Mouse (Mus musculus): ENCODE data around the gene Uspl1. TPM values are rescaled to one million over a fixed set of nuclear protein-coding genes. Genes with fewer than 3 reads are reported as not detected.

The Uspl1 gene
- polyA plus RNA-seq, 1 experiment from 2014 or later = 51.7 TPM

DNA sequence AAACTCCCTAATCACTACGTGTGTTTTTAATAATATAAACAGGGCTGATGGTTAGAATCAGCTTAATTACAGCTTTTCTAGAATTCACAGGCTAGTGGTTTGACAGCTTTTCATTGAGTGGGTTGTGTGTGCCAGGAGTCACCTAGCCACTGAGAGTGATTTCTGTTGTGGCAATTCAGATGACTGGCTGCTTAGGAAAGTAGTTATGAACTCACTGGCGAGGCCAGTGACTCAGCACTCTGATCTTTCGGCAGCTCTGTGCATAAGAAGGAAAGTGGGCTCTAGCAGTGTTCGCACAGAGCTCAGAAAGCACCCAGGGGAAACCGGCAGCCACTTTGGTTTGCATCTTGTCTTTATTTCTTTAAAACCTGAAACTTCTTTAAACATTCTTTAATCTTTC, 18.8 kb downstream of the Uspl1 start:
- Histone ChIP-seq H3K27me3 (no peaks in the 10 kb centered on the region), H3K9ac (replicated peaks) (no peak overlapping the region), H3K9me3 (no peaks in the 10 kb centered on the region), H3K4me3 (no peak overlapping the region), H3K4me1 (no peaks in the 10 kb centered on the region), H3K4me2 (replicated peaks) (no peak overlapping the region), H3K36me3 (peaks cover 58% of the 10 kb centered on the region), H3K27ac (replicated peaks) (no peak overlapping the region)
- 76% methylated on average over 5 of the region's 5 CpGs for WGBS
- ATAC-seq (replicated peaks) = no peak

- no peaks in the 10 kb centered on the region for H3K4me1 ChIP-seq
- peaks cover 57% of the 10 kb centered on the region for H3K36me3 ChIP-seq
- ATAC-seq (replicated peaks) = no peak
- no peak overlapping the region for H3K4me2 ChIP-seq (replicated peaks)
- H3K4me3 ChIP-seq = no peak overlapping the region
- H3K27me3 ChIP-seq = no peaks in the 10 kb centered on the region
- no peak overlapping the region for H3K9ac ChIP-seq (replicated peaks)
- WGBS = 94% methylated on average over 4 of the region's 4 CpGs
- H3K27ac ChIP-seq (replicated peaks) = no peak overlapping the region
- no peaks in the 10 kb centered on the region for H3K9me3 ChIP-seq
Measured at GRCm38 (mm10) chr5:149203796-149204375, 19.7 kb downstream of the Uspl1 start.

- H3K4me2 ChIP-seq (replicated peaks) = no peak overlapping the region
- no peak overlapping the region for H3K27ac ChIP-seq (replicated peaks)
- H3K36me3 ChIP-seq = peaks cover 53% of the 10 kb centered on the region
- no peaks in the 10 kb centered on the region for H3K27me3 ChIP-seq
- no peaks in the 10 kb centered on the region for H3K4me1 ChIP-seq
- H3K4me3 ChIP-seq = no peak overlapping the region
- ATAC-seq (replicated peaks) = no peak
- no peak overlapping the region for H3K9ac ChIP-seq (replicated peaks)
- no peaks in the 10 kb centered on the region for H3K9me3 ChIP-seq
- WGBS = 94% methylated on average over 7 of the region's 7 CpGs
Measured at GRCm38 (mm10) chr5:149204822-149205221, 20.7 kb downstream of the Uspl1 start.

DNA sequence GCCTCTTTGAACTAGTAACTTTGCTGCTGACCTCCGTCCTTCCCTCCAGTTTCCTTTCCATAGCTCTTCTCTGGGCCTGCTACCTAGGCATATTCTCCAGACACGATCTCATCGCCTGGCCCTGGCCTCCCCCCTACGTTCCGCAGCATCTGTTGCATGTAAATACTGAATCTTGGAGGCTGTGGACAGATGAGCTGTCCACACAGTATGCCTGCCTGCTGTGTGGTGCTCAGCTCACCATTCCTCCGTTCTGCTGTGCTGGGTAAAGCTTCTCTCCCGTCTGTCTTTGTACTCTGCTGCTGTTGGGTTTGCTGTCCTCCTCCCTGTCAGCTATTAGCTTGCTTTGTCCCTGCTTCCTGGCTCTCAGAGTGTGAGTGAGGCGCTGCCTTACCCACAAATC, 21.1 kb downstream of the Uspl1 start:
- no peak for ATAC-seq (replicated peaks)
- no peak overlapping the region for H3K9ac ChIP-seq (replicated peaks)
- 84% methylated on average over 8 of the region's 8 CpGs for WGBS

DNA sequence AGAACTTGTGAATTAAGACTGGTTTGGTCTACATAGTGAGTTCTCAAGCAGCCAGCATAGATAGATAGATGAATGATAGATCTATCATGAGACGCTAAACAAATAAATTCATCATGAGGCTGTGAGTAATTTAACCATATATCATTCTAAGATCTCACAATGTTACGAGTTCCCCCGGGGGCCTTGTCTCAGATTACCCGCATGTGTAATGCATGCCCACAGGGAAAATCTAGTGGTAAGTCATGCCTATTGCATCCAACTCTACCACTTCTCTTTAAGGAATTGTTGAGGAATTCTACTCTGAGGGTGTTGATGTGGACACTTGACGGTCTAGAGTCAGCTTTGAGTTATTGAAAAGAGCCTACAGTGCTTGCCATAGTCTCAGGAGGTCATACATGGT, 22.1 kb downstream of the Uspl1 start:
- Histone ChIP-seq H3K4me3 (no peak overlapping the region), H3K9me3 (no peaks in the 10 kb centered on the region), H3K4me1 (no peaks in the 10 kb centered on the region), H3K27me3 (no peaks in the 10 kb centered on the region), H3K9ac (replicated peaks) (no peak overlapping the region), H3K36me3 (peaks cover 58% of the 10 kb centered on the region), H3K27ac (replicated peaks) (no peak overlapping the region), H3K4me2 (replicated peaks) (no peak overlapping the region)
- no peak for ATAC-seq (replicated peaks)
- 96% methylated on average over 5 of the region's 5 CpGs for WGBS

More for the DNA sequence above, 21.1 kb downstream of the Uspl1 start:
- no peaks in the 10 kb centered on the region for H3K4me1 ChIP-seq
- no peaks in the 10 kb centered on the region for H3K27me3 ChIP-seq
- H3K9me3 ChIP-seq = no peaks in the 10 kb centered on the region
- H3K36me3 ChIP-seq = peaks cover 58% of the 10 kb centered on the region
- no peak overlapping the region for H3K4me3 ChIP-seq
- no peak overlapping the region for H3K4me2 ChIP-seq (replicated peaks)
- no peak overlapping the region for H3K27ac ChIP-seq (replicated peaks)

- Histone ChIP-seq H3K9ac (replicated peaks) (no peak overlapping the region), H3K4me3 (no peak overlapping the region), H3K27ac (replicated peaks) (no peak overlapping the region), H3K27me3 (no peaks in the 10 kb centered on the region), H3K4me2 (replicated peaks) (no peak overlapping the region), H3K36me3 (peaks cover 54% of the 10 kb centered on the region), H3K4me1 (no peaks in the 10 kb centered on the region), H3K9me3 (no peaks in the 10 kb centered on the region)
- no peak for ATAC-seq (replicated peaks)
- 84% methylated on average over 6 of the region's 6 CpGs for WGBS
Measured at GRCm38 (mm10) chr5:149207661-149208060, 23.5 kb downstream of the Uspl1 start.

GRCm38 (mm10) chr5:149208776-149209175, 24.6 kb downstream of the Uspl1 start:
- H3K4me3 ChIP-seq = no peak overlapping the region
- peaks cover 55% of the 10 kb centered on the region for H3K36me3 ChIP-seq
- H3K27me3 ChIP-seq = no peaks in the 10 kb centered on the region
- ATAC-seq (replicated peaks) = no peak
- H3K4me2 ChIP-seq (replicated peaks) = no peak overlapping the region
- 90% methylated on average over 7 of the region's 7 CpGs for WGBS
- H3K9ac ChIP-seq (replicated peaks) = no peak overlapping the region
- no peaks in the 10 kb centered on the region for H3K9me3 ChIP-seq
- no peaks in the 10 kb centered on the region for H3K4me1 ChIP-seq
- H3K27ac ChIP-seq (replicated peaks) = no peak overlapping the region

GRCm38 (mm10) chr5:149209328-149209727, 25.2 kb downstream of the Uspl1 start:
- Histone ChIP-seq H3K27ac (replicated peaks) (no peak overlapping the region), H3K9me3 (no peaks in the 10 kb centered on the region), H3K4me3 (no peak overlapping the region), H3K9ac (replicated peaks) (no peak overlapping the region), H3K4me2 (replicated peaks) (no peak overlapping the region), H3K27me3 (no peaks in the 10 kb centered on the region), H3K4me1 (no peaks in the 10 kb centered on the region), H3K36me3 (peaks cover 55% of the 10 kb centered on the region)
- ATAC-seq (replicated peaks) = no peak
- 56% methylated on average over 8 of the region's 8 CpGs for WGBS

GRCm38 (mm10) chr5:149211041-149211440, 26.9 kb downstream of the Uspl1 start:
- 67% methylated on average over 4 of the region's 4 CpGs for WGBS
- ATAC-seq (replicated peaks) = no peak
- H3K27me3 ChIP-seq = no peaks in the 10 kb centered on the region
- peaks cover 59% of the 10 kb centered on the region for H3K36me3 ChIP-seq
- no peaks in the 10 kb centered on the region for H3K9me3 ChIP-seq
- H3K4me2 ChIP-seq (replicated peaks) = no peak overlapping the region
- no peak overlapping the region for H3K4me3 ChIP-seq
- no peaks in the 10 kb centered on the region for H3K4me1 ChIP-seq
- no peak overlapping the region for H3K9ac ChIP-seq (replicated peaks)
- H3K27ac ChIP-seq (replicated peaks) = no peak overlapping the region

GRCm38 (mm10) chr5:149212806-149213205, 28.7 kb downstream of the Uspl1 start:
- ATAC-seq (replicated peaks) = no peak
- Histone ChIP-seq H3K4me3 (no peak overlapping the region), H3K27me3 (no peaks in the 10 kb centered on the region), H3K4me2 (replicated peaks) (no peak overlapping the region), H3K4me1 (no peaks in the 10 kb centered on the region), H3K27ac (replicated peaks) (no peak overlapping the region), H3K9ac (replicated peaks) (no peak overlapping the region), H3K9me3 (no peaks in the 10 kb centered on the region), H3K36me3 (peaks cover 66% of the 10 kb centered on the region)
- 82% methylated on average over 4 of the region's 4 CpGs for WGBS

DNA sequence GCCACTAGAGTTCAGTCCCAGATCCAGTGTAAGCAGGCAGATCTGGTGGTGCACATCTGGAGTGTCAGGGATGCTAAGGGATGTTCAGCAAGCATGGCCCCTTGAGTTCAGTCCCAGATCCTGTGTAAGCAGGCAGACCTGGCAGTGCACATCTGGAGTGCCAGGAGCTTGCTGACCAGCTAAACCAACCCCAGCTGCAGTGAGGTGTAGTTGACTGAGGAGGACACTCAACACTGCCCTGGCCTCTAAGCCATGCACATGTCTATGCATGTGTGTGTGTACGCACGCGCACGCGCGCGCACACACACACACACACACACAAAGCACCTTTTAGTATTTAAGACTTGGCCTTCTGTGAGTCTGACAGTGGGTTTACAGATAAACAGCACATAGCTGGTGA, 31.4 kb downstream of the Uspl1 start:
- Histone ChIP-seq H3K9me3 (no peaks in the 10 kb centered on the region), H3K4me1 (no peaks in the 10 kb centered on the region), H3K27ac (replicated peaks) (no peak overlapping the region), H3K9ac (replicated peaks) (no peak overlapping the region), H3K4me3 (no peak overlapping the region), H3K36me3 (peaks cover 56% of the 10 kb centered on the region), H3K27me3 (no peaks in the 10 kb centered on the region), H3K4me2 (replicated peaks) (no peak overlapping the region)
- 98% methylated on average over 7 of the region's 7 CpGs for WGBS
- ATAC-seq (replicated peaks) = no peak

DNA sequence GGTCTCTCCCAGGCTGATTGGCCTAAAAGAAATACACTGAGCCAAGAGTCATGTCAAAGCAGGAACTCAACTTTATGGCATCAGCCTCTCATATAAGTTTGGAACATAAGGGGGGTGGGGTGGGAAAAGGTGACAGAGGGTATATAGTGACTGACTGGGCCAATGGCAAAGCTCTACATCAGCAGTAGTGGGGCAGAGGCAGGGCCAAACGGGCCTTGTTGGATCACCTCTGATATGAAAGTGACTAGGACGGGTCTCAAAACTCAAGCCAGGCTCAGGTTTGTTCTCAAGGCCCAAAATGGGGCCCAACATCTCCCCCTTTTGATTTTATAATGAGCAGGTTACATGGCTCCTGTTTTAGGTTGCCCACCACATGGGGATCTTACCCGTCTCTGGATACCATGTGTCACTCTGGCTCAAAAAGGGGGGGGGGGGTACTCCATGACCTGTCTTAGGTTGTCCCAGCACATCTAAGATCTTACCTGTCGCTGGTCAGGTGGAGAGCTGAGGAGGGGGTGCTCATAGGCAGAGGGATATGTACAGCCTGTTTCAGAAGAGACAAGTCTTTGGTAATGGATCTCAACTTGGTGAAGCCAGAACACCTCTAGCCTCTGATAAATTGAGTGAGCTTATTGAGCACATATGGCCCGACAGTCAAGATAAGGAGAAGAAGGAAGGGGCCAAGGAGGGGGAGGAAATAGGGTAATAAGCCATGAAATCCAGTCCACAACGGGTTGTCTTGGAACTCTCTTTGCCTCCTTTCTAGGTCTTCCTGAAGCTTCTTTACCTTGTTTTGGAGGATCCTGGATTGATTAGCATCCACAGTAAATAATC, 33.6 kb downstream of the Uspl1 start:
- H3K27ac ChIP-seq (replicated peaks) = no peak overlapping the region
- no peak overlapping the region for H3K9ac ChIP-seq (replicated peaks)
- H3K9me3 ChIP-seq = no peaks in the 10 kb centered on the region
- peak; percentile 35; the same call in 1 of the 2 replicates for ATAC-seq (replicated peaks)
- H3K4me2 ChIP-seq (replicated peaks) = no peak overlapping the region
- peaks cover 43% of the 10 kb centered on the region for H3K36me3 ChIP-seq
- H3K27me3 ChIP-seq = no peaks in the 10 kb centered on the region
- 82% methylated on average over 6 of the region's 6 CpGs for WGBS
- no peaks in the 10 kb centered on the region for H3K4me1 ChIP-seq
- no peak overlapping the region for H3K4me3 ChIP-seq

Data from forebrain, embryonic 15.5 days (tissue).